Mouse (Mus musculus) embryonic fibroblast, embryonic 13.5 days (primary cell): ENCODE results near the gene Caml.

ENCODE experiments used
- CTCF ChIP-seq: IDR thresholded peaks from 2 replicates; pipeline ENCODE4 v1.5.1; 2011; ENCODE audit warnings: mild to moderate bottlenecking, control low read depth, low read length, moderate library complexity, borderline replicate concordance; ENCODE audit not compliant: insufficient read depth
- POLR2A ChIP-seq: IDR thresholded peaks from 2 replicates; pipeline ENCODE4 v1.6.1; 2011; ENCODE audit warnings: low read depth, mild to moderate bottlenecking, control low read depth, low read length, moderate library complexity

GRCm38 (mm10) chr13:55591961-55592490 is 30.8 kb upstream of the Caml start:
- TF ChIP-seq CTCF (no peak), POLR2A (no peak)
